Mouse (Mus musculus) ES-CJ7 (cell line): ENCODE measurements around the gene Ak7.

Source experiments
- DNase-seq: peaks from one replicate; pipeline ENCODE4 v3.0.0; 2011; ENCODE audit warnings: low read depth, low spot score

The Ak7 gene

GRCm38 (mm10) chr12:105786113-105786512 is 80.3 kb downstream of the Ak7 start:
- no peak for DNase-seq

GRCm38 (mm10) chr12:105787626-105788025 is 81.8 kb downstream of the Ak7 start:
- DNase-seq = peak; percentile 79

GRCm38 (mm10) chr12:105789885-105790284 is 84.1 kb downstream of the Ak7 start:
- no peak for DNase-seq

- no peak for DNase-seq
Observed at GRCm38 (mm10) chr12:105794896-105795295, 89.1 kb downstream of the Ak7 start.

GRCm38 (mm10) chr12:105798001-105798400 is 92.2 kb downstream of the Ak7 start:
- DNase-seq = no peak

GRCm38 (mm10) chr12:105805790-105806189 is 100.0 kb downstream of the Ak7 start:
- no peak for DNase-seq

GRCm38 (mm10) chr12:105806205-105806604 is 100.4 kb downstream of the Ak7 start:
- no peak for DNase-seq

GRCm38 (mm10) chr12:105807416-105807815 is 101.6 kb downstream of the Ak7 start:
- DNase-seq = no peak

- DNase-seq = no peak
Observed at GRCm38 (mm10) chr12:105808945-105809344, 103.2 kb downstream of the Ak7 start.

- no peak for DNase-seq
Observed at GRCm38 (mm10) chr12:105810608-105811007, 104.8 kb downstream of the Ak7 start.

- DNase-seq = no peak
Observed at GRCm38 (mm10) chr12:105813957-105814356, 108.2 kb downstream of the Ak7 start.

- no peak for DNase-seq
Observed at GRCm38 (mm10) chr12:105823472-105823871, 117.7 kb downstream of the Ak7 start.

GRCm38 (mm10) chr12:105824743-105825142 is 119.0 kb downstream of the Ak7 start:
- no peak for DNase-seq

- no peak for DNase-seq
Observed at GRCm38 (mm10) chr12:105825266-105825665, 119.5 kb downstream of the Ak7 start.
